Comparison of ENCODE assay signal across 8 mouse cellular contexts in genomic region chr2:146612522-146613288, GRCm38 (mm10).
DNase-seq lines count a peak whose midpoint lies in the region; ATAC-seq and TF ChIP-seq lines count a peak whose summit lies in the region.

No protein-coding gene starts in this region.

- no peak for ATAC-seq in heart, embryonic 12.5 days (ENCODE audit: insufficient number of reproducible peaks, low FRiP score)
- no peak for ATAC-seq in lung, postnatal 0 days

- peaks cover 4% of the 10 kb centered on the region; the same call in 1 of the 2 replicates for H3K4me1 ChIP-seq in heart, embryonic 12.5 days (replicated peaks)
- H3K4me1 ChIP-seq in lung, postnatal 0 days (ENCODE audit: insufficient read depth, low read depth, low read length), result no peaks in the 10 kb centered on the region

- no peaks in the 10 kb centered on the region for H3K36me3 ChIP-seq in heart, embryonic 12.5 days
- no peaks in the 10 kb centered on the region for H3K36me3 ChIP-seq in lung, postnatal 0 days (ENCODE audit: insufficient read depth, low read length)

- no peak overlapping the region for H3K27ac ChIP-seq in heart, embryonic 12.5 days (ENCODE audit: poor library complexity, severe bottlenecking)
- no peak overlapping the region for H3K27ac ChIP-seq in lung, postnatal 0 days (ENCODE audit: low read length)

- H3K4me2 ChIP-seq in heart, embryonic 12.5 days, result peak overlapping the region; percentile 65
- peak overlapping the region; percentile 43 for H3K4me2 ChIP-seq in lung, postnatal 0 days (replicated peaks; ENCODE audit: low read depth, low read length)

- no peaks in the 10 kb centered on the region for H3K27me3 ChIP-seq in heart, embryonic 12.5 days (replicated peaks)
- H3K27me3 ChIP-seq in lung, postnatal 0 days (replicated peaks; ENCODE audit: insufficient read depth, low read length), result no peaks in the 10 kb centered on the region

- H3K9ac ChIP-seq in heart, embryonic 12.5 days, result 0 out of 2 replicates have a peak overlapping the region, but pooled peaks have one; percentile 28
- no peak overlapping the region for H3K9ac ChIP-seq in lung, postnatal 0 days (replicated peaks; ENCODE audit: low read depth)

- no peak for TF ChIP-seq EP300 in lung, postnatal 0 days (IDR thresholded peaks at IDR 0.05)

- H3K4me3 ChIP-seq in heart, embryonic 12.5 days, result peak overlapping the region; percentile 33
- H3K4me3 ChIP-seq in lung, postnatal 0 days (ENCODE audit: low read depth, low read length), result no peak overlapping the region

- no peaks in the 10 kb centered on the region for H3K9me3 ChIP-seq in heart, embryonic 12.5 days (replicated peaks)
- no peaks in the 10 kb centered on the region for H3K9me3 ChIP-seq in lung, postnatal 0 days (ENCODE audit: low read length)

- DNase-seq in CD8-positive naive resting alpha-beta T cell, adult 2 months (ENCODE audit: low read depth in 2 of 2, low spot score in 2 of 2), result peak; percentile 4 to 8
- DNase-seq in adipocyte (ENCODE audit: low spot score), result peak; percentile 74
- peak; percentile 79 for DNase-seq in embryo, embryonic 10.5 days (ENCODE audit: low spot score)
- peak; percentile 71 for DNase-seq in kidney, postnatal 10 days
- peak; percentile 56 for DNase-seq in lung, postnatal 0 days (ENCODE audit: low spot score)
- peak; percentile 36 for DNase-seq in ovary, postnatal 36 days (ENCODE audit: low spot score)
- DNase-seq in yolk sac, embryonic 10.5 days (ENCODE audit: low spot score), result peak; percentile 26

- TF ChIP-seq CTCF in lung, postnatal 0 days (IDR thresholded peaks at IDR 0.05), result peak; percentile 81

- WGBS in heart, embryonic 12.5 days, result 8% methylated on average over 20 of the region's 20 CpGs
- WGBS in lung, postnatal 0 days, result 3% methylated on average over 20 of the region's 20 CpGs

Comparison
In these comparisons a context has a peak if more than half of its experiments do, and no peak if none do; other contexts are left out.
1. DNase-seq: peak in every context shown above with its lines; median percentile 79 in embryo, embryonic 10.5 days; 74 in adipocyte; 71 in kidney, postnatal 10 days; 56 in lung, postnatal 0 days; 36 in ovary, postnatal 36 days; 26 in yolk sac, embryonic 10.5 days; 6 in CD8-positive naive resting alpha-beta T cell, adult 2 months.